Mouse (Mus musculus): ENCODE data around the gene Psmb5. TPM values are rescaled to one million over a fixed set of nuclear protein-coding genes. Genes with fewer than 3 reads are reported as not detected.

The Psmb5 gene
- polyA plus RNA-seq, 1 experiment: 416 TPM

- no peaks in the 10 kb centered on the region for H3K27me3 ChIP-seq (ENCODE audit: control insufficient read depth, insufficient read depth, insufficient read length)
- H3ac ChIP-seq (ENCODE audit: control insufficient read depth, insufficient read length): no peak overlapping the region
- H3K4me3 ChIP-seq: no peak overlapping the region
- peaks cover 15% of the 10 kb centered on the region for H3K36me3 ChIP-seq (ENCODE audit: control insufficient read depth, insufficient read depth)
- no peaks in the 10 kb centered on the region for H3K79me2 ChIP-seq (ENCODE audit: control insufficient read depth, insufficient read depth)
- no peak overlapping the region for H3K4me2 ChIP-seq (ENCODE audit: low read depth)
- no peak for TF ChIP-seq CEBPB (IDR thresholded peaks at IDR 0.05; ENCODE audit: insufficient read depth, poor library complexity, severe bottlenecking)
- TF ChIP-seq MYOD1 (IDR thresholded peaks at IDR 0.05; ENCODE audit: control insufficient read depth in 1 of 3, insufficient read length in 2 of 3, low read depth in 2 of 3): no peak
- TF ChIP-seq SRF (IDR thresholded peaks at IDR 0.05; ENCODE audit: control insufficient read depth, insufficient read length, low read depth): no peak
- TF ChIP-seq POLR2A (IDR thresholded peaks at IDR 0.05; ENCODE audit: insufficient read length, low read depth): no peak
- no peak for TF ChIP-seq MAX (IDR thresholded peaks at IDR 0.05; ENCODE audit: low read depth)
- TF ChIP-seq TCF12 (IDR thresholded peaks at IDR 0.05; ENCODE audit: insufficient read depth, poor library complexity, severe bottlenecking): no peak
- TF ChIP-seq TCF3 (IDR thresholded peaks at IDR 0.05; ENCODE audit: insufficient read length, low read depth): no peak
- TF ChIP-seq REST (IDR thresholded peaks at IDR 0.05; ENCODE audit: insufficient read depth, insufficient read length): no peak
- no peak for TF ChIP-seq MYOG (IDR thresholded peaks at IDR 0.05; ENCODE audit: control insufficient read depth in 1 of 3, insufficient read depth in 1 of 3, insufficient read length in 2 of 3, low read depth in 2 of 3)
- no peak for TF ChIP-seq E2F4 (IDR thresholded peaks at IDR 0.05; ENCODE audit: insufficient read depth)
- no peak for TF ChIP-seq USF1 (IDR thresholded peaks at IDR 0.05; ENCODE audit: low read depth)
- no peak for TF ChIP-seq POLR2AphosphoS2 (IDR thresholded peaks at IDR 0.05; ENCODE audit: insufficient read length, low read depth)
Measured at GRCm38 (mm10) chr14:54609962-54610361, 7.9 kb downstream of the Psmb5 start.

DNA sequence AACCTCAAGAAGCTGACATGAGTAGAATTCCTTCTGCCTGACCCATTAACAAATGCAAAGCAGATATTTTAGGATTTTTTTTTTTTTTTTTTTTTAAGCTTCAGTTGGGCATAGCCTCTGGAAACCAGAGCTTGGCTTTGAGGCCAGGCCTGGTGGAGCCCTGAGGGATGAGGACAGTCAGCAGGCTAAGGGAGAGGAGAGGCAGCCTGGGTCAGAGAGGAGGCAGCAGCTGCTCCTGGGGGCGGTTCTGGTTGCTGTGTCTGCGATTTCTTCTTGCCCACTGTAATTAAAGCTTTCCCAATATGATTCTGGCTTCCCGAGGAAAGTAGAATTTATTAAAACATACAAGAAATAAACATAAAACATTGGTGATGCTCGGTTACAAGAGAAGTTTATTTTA, 8.6 kb downstream of the Psmb5 start:
- Histone ChIP-seq H3K27me3 (ENCODE audit: control insufficient read depth, insufficient read depth, insufficient read length) (no peaks in the 10 kb centered on the region), H3K4me3 (no peak overlapping the region), H3ac (ENCODE audit: control insufficient read depth, insufficient read length) (no peak overlapping the region), H3K79me2 (ENCODE audit: control insufficient read depth, insufficient read depth) (no peaks in the 10 kb centered on the region), H3K36me3 (ENCODE audit: control insufficient read depth, insufficient read depth) (peaks cover 15% of the 10 kb centered on the region), H3K4me2 (ENCODE audit: low read depth) (no peak overlapping the region)
- TF ChIP-seq CEBPB (IDR thresholded peaks at IDR 0.05; ENCODE audit: insufficient read depth, poor library complexity, severe bottlenecking) (no peak), MYOD1 (IDR thresholded peaks at IDR 0.05; ENCODE audit: control insufficient read depth in 1 of 3, insufficient read length in 2 of 3, low read depth in 2 of 3) (peak in 2 of 3 experiments; percentile 45 to 72), POLR2AphosphoS2 (IDR thresholded peaks at IDR 0.05; ENCODE audit: insufficient read length, low read depth) (no peak), MYOG (IDR thresholded peaks at IDR 0.05; ENCODE audit: control insufficient read depth in 1 of 3, insufficient read depth in 1 of 3, insufficient read length in 2 of 3, low read depth in 2 of 3) (peak in 2 of 3 experiments; percentile 41 to 75), REST (IDR thresholded peaks at IDR 0.05; ENCODE audit: insufficient read depth, insufficient read length) (no peak)

DNA sequence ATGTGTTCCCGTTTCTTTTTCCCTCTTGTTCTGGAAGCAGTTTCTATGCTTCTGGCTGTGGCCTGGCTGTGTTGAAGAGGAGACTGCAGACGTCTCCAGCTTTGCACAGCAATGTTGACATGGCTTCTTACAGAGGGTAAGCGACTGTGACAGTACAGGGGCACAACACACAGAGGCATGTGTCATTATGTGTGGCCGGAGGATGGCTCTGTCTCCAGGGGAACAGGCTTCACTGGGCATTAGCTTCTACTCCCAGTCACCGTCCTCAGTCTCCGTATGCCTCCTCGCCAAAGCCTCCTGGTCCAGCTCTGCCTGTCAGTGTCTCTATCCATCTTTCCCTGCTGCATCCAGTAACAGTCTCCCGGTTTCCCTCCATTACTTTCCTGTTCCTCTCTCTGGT, 10.6 kb downstream of the Psmb5 start:
- TF ChIP-seq MYOD1 (IDR thresholded peaks at IDR 0.05; ENCODE audit: control insufficient read depth in 1 of 3, insufficient read length in 2 of 3, low read depth in 2 of 3) (no peak), TCF3 (IDR thresholded peaks at IDR 0.05; ENCODE audit: insufficient read length, low read depth) (no peak), REST (IDR thresholded peaks at IDR 0.05; ENCODE audit: insufficient read depth, insufficient read length) (no peak), POLR2A (IDR thresholded peaks at IDR 0.05; ENCODE audit: insufficient read length, low read depth) (no peak), SRF (IDR thresholded peaks at IDR 0.05; ENCODE audit: control insufficient read depth, insufficient read length, low read depth) (no peak), MAX (IDR thresholded peaks at IDR 0.05; ENCODE audit: low read depth) (no peak), POLR2AphosphoS2 (IDR thresholded peaks at IDR 0.05; ENCODE audit: insufficient read length, low read depth) (no peak), MYOG (IDR thresholded peaks at IDR 0.05; ENCODE audit: control insufficient read depth in 1 of 3, insufficient read depth in 1 of 3, insufficient read length in 2 of 3, low read depth in 2 of 3) (no peak), E2F4 (IDR thresholded peaks at IDR 0.05; ENCODE audit: insufficient read depth) (no peak), CEBPB (IDR thresholded peaks at IDR 0.05; ENCODE audit: insufficient read depth, poor library complexity, severe bottlenecking) (no peak), USF1 (IDR thresholded peaks at IDR 0.05; ENCODE audit: low read depth) (no peak), TCF12 (IDR thresholded peaks at IDR 0.05; ENCODE audit: insufficient read depth, poor library complexity, severe bottlenecking) (no peak)
- Histone ChIP-seq H3K27me3 (ENCODE audit: control insufficient read depth, insufficient read depth, insufficient read length) (no peaks in the 10 kb centered on the region), H3K4me2 (ENCODE audit: low read depth) (no peak overlapping the region), H3K4me3 (no peak overlapping the region), H3K79me2 (ENCODE audit: control insufficient read depth, insufficient read depth) (no peaks in the 10 kb centered on the region), H3ac (ENCODE audit: control insufficient read depth, insufficient read length) (no peak overlapping the region), H3K36me3 (ENCODE audit: control insufficient read depth, insufficient read depth) (peaks cover 5% of the 10 kb centered on the region)

GRCm38 (mm10) chr14:54605752-54606321, 12.0 kb downstream of the Psmb5 start, which contains the start of gene 4931414P19Rik:
4931414P19Rik (minus strand) TSS chr14:54605993.
- H3K27me3 ChIP-seq (ENCODE audit: control insufficient read depth, insufficient read depth, insufficient read length): no peaks in the 10 kb centered on the region
- H3ac ChIP-seq (ENCODE audit: control insufficient read depth, insufficient read length): no peak within 1 kb of the TSS
- H3K79me2 ChIP-seq (ENCODE audit: control insufficient read depth, insufficient read depth): no peaks in the 10 kb centered on the region
- peaks cover 5% of the 10 kb centered on the region for H3K36me3 ChIP-seq (ENCODE audit: control insufficient read depth, insufficient read depth)
- H3K4me2 ChIP-seq (ENCODE audit: low read depth): peak within 1 kb of the TSS; percentile 78
- TF ChIP-seq E2F4 (IDR thresholded peaks at IDR 0.05; ENCODE audit: insufficient read depth): no peak
- peak; percentile 39 for TF ChIP-seq POLR2AphosphoS2 (IDR thresholded peaks at IDR 0.05; ENCODE audit: insufficient read length, low read depth)
- TF ChIP-seq MYOG (IDR thresholded peaks at IDR 0.05; ENCODE audit: control insufficient read depth in 1 of 3, insufficient read depth in 1 of 3, insufficient read length in 2 of 3, low read depth in 2 of 3): no peak
- no peak for TF ChIP-seq TCF12 (IDR thresholded peaks at IDR 0.05; ENCODE audit: insufficient read depth, poor library complexity, severe bottlenecking)
- no peak for TF ChIP-seq MAX (IDR thresholded peaks at IDR 0.05; ENCODE audit: low read depth)
- TF ChIP-seq USF1 (IDR thresholded peaks at IDR 0.05; ENCODE audit: low read depth): no peak
- no peak for TF ChIP-seq REST (IDR thresholded peaks at IDR 0.05; ENCODE audit: insufficient read depth, insufficient read length)
- TF ChIP-seq SRF (IDR thresholded peaks at IDR 0.05; ENCODE audit: control insufficient read depth, insufficient read length, low read depth): no peak
- TF ChIP-seq CEBPB (IDR thresholded peaks at IDR 0.05; ENCODE audit: insufficient read depth, poor library complexity, severe bottlenecking): no peak
- TF ChIP-seq TCF3 (IDR thresholded peaks at IDR 0.05; ENCODE audit: insufficient read length, low read depth): no peak
- TF ChIP-seq MYOD1 (IDR thresholded peaks at IDR 0.05; ENCODE audit: control insufficient read depth in 1 of 3, insufficient read length in 2 of 3, low read depth in 2 of 3): no peak
- TF ChIP-seq POLR2A (IDR thresholded peaks at IDR 0.05; ENCODE audit: insufficient read length, low read depth): peak; percentile 54
- peak within 1 kb of the TSS; percentile 31 for H3K4me3 ChIP-seq

All from myocyte (in vitro differentiated cells).